Mouse (Mus musculus): ENCODE data around the gene Hacd3.
"Not testable (repeated sequence)": the region's sequence is repeated elsewhere in the genome, so short reads cannot be mapped to it uniquely, and the experiment has no call there.

Hacd3 gene

GRCm38 (mm10) chr9:65016978-65017827, 4.3 kb downstream of the Hacd3 start:
- no peak for DNase-seq (ENCODE audit: low spot score in 2 of 2)

- DNase-seq (ENCODE audit: low spot score in 2 of 2), result no peak
These were observed 5.1 kb downstream of the Hacd3 start for GRCm38 (mm10) chr9:65016241-65016977.

GRCm38 (mm10) chr9:65015461-65016222, 5.9 kb downstream of the Hacd3 start:
- no peak for DNase-seq (ENCODE audit: low spot score in 2 of 2)

DNA sequence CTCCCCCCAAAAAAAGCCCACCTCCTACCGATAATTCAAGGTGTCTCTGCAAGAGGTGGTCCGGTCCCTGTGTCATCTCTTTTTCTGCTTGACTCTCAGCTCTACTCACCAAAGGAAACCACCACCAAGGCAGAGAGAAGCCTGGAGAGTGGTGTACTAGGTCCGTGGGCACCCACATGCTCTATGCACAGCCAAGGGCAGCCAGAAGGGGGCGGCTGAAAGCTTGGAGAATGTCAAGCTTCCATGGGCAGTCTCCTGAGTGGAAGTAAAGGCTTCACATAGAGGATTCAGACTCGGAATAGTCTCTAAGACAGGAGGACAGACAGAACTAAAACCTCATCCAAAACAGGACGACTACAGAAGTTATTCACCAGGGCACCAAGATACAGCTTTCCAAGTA, 10.2 kb downstream of the Hacd3 start:
- no peak for DNase-seq (ENCODE audit: low spot score in 2 of 2)

GRCm38 (mm10) chr9:65010632-65011031, 10.9 kb downstream of the Hacd3 start:
- DNase-seq (ENCODE audit: low spot score in 2 of 2), result no peak

GRCm38 (mm10) chr9:65005737-65006136, 15.8 kb downstream of the Hacd3 start:
- no peak for DNase-seq (ENCODE audit: low spot score in 2 of 2)

GRCm38 (mm10) chr9:65001481-65001880, 20.0 kb downstream of the Hacd3 start:
- no peak for DNase-seq (ENCODE audit: low spot score in 2 of 2)

- not testable (repeated sequence) for DNase-seq (ENCODE audit: low spot score in 2 of 2)
These were observed 26.0 kb downstream of the Hacd3 start for GRCm38 (mm10) chr9:64995464-64995863.

GRCm38 (mm10) chr9:64990291-64990690, 31.2 kb downstream of the Hacd3 start:
- peak in 1 of 2 experiments; percentile 42 for DNase-seq (ENCODE audit: low spot score in 2 of 2)

DNA sequence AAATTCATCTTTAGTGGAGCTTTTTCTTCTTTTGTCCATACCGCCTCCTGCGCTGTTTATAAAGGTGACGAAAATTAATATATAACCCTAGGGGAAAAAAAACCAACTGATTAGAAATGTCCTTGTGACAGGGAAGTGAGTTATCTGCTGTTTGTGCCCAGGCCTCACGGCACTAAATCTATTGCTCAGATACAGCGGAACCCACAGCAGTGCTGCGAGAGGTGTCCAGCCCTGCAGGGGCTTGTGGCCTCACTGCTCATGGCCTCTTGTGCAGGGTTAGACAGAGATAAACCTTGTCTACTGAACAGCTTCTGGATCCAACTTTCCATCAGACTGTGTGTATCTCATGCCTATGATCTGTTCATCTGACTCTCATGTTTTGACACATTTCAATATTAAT, 33.0 kb downstream of the Hacd3 start:
- no peak for DNase-seq (ENCODE audit: low spot score in 2 of 2)

DNA sequence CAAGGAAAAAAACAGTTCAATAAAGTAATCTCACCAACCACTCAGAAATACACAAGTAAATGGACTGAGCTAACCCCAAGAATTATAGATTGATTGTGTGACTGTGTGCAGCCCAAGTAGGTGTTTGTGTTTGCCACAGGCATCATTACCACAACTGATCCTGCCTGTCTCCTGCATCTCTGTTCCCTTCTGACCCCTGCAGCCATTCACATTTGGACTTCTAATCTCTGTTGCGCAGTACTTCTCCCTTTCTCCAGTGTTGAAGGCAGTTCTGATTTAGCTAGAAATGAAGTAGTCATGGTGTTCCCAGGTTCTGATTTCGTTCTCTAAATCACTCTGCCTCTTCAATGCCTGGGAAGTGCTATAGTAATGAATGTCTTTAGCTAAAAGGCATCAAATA, 33.8 kb downstream of the Hacd3 start:
- DNase-seq (ENCODE audit: low spot score in 2 of 2), result no peak

DNA sequence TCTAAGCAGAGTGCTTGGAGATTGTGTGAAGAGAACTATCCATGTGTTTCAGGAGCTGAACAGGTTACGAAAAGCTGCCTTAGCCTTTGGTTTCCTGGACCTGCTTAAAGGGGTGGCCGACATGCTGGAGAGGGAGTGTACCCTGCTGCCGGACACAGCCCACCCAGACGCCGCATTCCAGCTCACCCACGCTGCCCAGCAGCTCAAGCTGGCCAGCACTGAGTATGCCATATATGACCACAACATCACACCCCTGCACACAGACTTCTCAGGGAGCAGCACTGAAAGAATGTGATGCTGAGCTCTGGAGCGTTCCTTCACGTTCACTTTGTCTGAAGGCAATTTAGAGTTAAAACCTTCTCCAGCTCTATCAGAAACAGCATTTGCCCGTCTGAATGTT, 35.7 kb downstream of the Hacd3 start:
- no peak for DNase-seq (ENCODE audit: low spot score in 2 of 2)

- no peak for DNase-seq (ENCODE audit: low spot score in 2 of 2)
These were observed 36.3 kb downstream of the Hacd3 start for GRCm38 (mm10) chr9:64985037-64985794.

DNA sequence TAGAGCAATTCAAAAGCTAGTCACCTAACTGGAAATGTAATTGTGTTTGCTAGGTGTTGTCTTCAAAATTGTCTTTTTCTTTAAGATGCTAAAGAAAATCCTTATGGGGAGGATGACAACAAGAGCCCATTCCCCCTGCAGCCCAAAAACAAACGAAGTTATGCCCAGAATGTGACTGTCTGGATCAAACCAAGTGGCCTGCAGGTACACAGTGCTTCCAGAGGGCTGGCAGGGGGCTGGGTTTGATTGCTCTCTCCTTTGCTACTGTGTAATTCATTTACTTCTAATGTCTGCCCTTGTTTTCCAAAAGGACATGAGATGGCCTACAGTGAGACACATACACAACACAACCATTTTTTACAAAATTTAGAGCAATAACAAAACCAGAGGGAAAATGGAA, 39.6 kb downstream of the Hacd3 start:
- no peak for DNase-seq (ENCODE audit: low spot score in 2 of 2)

GRCm38 (mm10) chr9:64980548-64980947, 40.9 kb downstream of the Hacd3 start:
- DNase-seq (ENCODE audit: low spot score in 2 of 2), result no peak

- DNase-seq (ENCODE audit: low spot score in 2 of 2), result no peak
These were observed 60.5 kb downstream of the Hacd3 start for GRCm38 (mm10) chr9:64960978-64961320.

DNA sequence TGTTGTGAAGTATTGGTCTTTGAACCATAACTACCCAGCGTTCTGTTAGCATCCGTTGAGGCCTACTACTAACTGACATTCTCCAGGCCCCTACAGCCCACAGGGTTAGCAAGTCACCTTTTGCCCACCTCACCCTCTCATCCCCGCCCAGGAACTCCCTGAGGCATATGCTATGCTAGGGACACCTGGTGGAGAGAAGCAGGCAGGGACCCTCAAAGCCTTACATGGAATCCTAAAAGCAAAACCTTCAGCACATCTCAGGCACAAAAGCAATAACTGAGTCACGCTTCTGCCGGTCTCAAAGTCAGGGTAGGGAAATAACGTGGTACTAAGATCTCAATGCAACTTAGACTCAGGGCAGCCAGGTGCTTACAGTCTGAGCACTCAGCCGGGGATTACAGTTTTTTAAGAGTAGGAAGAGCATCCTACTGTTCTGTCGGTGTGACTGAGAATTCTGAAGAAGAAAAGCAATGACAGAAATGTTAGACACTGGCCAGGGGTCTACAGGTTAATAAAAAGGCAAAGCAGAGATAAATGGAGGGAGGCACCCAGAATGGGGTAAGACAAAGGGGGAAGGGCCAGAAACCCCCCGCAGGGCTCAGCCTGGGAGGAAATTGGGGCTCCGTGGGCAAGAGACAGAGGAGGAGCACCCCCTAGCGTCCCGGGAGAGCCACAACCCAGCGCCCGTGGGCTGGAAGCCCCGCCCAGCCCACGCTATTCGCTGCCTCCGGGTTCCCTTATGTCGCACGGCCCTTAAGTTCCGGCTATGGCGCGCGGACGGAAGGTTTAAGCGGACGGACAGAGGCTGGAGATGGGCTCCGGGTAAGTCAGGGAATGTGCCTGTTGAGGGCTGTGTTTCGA, 61.1 kb downstream of the Hacd3 start, which contains the start of gene Ints14:
Gene Ints14, plus strand, starts transcription at position 789 of the 861 bp plus-strand sequence.
- DNase-seq (ENCODE audit: low spot score in 2 of 2), result peak; percentile 96 to 97

- no peak for DNase-seq (ENCODE audit: low spot score in 2 of 2)
These were observed 64.2 kb downstream of the Hacd3 start for GRCm38 (mm10) chr9:64957276-64957675.

- peak; percentile 44 to 54 for DNase-seq (ENCODE audit: low spot score in 2 of 2)
These were observed 65.2 kb downstream of the Hacd3 start for GRCm38 (mm10) chr9:64956337-64956736.

GRCm38 (mm10) chr9:64953190-64953589, 68.3 kb downstream of the Hacd3 start:
- no peak for DNase-seq (ENCODE audit: low spot score in 2 of 2)

DNA sequence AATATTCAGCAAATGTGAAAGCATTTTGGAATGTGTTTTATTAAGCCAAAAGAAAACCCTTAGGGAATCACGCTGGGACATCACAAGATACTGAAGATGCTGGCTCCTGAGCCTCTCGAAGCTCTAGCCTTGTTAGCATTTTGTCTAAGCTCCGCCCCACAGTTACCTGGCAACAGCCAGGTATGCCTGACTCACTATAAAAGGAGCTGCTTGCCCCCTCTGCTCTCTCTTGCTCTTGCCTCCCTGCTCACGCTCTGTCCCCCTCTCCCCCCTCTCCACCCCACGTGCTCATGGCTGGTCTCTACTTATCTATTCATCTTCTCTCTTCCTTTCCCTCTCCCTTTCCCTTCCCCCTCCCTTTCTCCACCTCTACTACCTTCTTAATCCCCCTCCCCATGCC, 69.4 kb downstream of the Hacd3 start:
- no peak for DNase-seq (ENCODE audit: low spot score in 2 of 2)
